Mouse (Mus musculus) testis, adult 2 months (tissue): ENCODE results near the gene Rnf126.

Experiments
- CTCF ChIP-seq: fragments of 200-500 bp; IDR thresholded peaks from 2 replicates; pipeline ENCODE4 v1.5.1; 2012; ENCODE audit warnings: low read depth, mild to moderate bottlenecking, inconsistent platforms, low read length, moderate library complexity; ENCODE audit not compliant: control insufficient read depth, insufficient read depth, insufficient replicate concordance
- POLR2A ChIP-seq: fragments of 200-500 bp; IDR thresholded peaks from 2 replicates; pipeline ENCODE4 v1.6.1; 2012; ENCODE audit warnings: low read depth, mild to moderate bottlenecking, inconsistent platforms, low read length, moderate library complexity; ENCODE audit not compliant: control insufficient read depth

- TF ChIP-seq CTCF: no peak
- TF ChIP-seq POLR2A: no peak
Measured at GRCm38 (mm10) chr10:79723692-79724091, 43.1 kb downstream of the Rnf126 start.
